Mouse (Mus musculus) gastrocnemius, postnatal 36 days (tissue): ENCODE data around the gene Fgfr2. TPM values are rescaled to one million over a fixed set of nuclear protein-coding genes. Genes with fewer than 3 reads are reported as not detected.

ENCODE experiments used
- DNase-seq, 2 experiments: peaks; one replicate each; pipeline ENCODE4 v3.0.0; 2022
- intact Hi-C: fragments of 180-260 bp; cut with DNase I; formaldehyde crosslinking; loops from one replicate; pipeline ENCODE4 v1.15.1; 2025
- total RNA-seq, 2 experiments: library from RNA; stranded (reverse); gene quantifications; 2 replicates each; pipeline ENCODE4 v1.2.3; 2021

The Fgfr2 gene
- total RNA-seq, 2 experiments from 2014 or later, result 0.28 to 0.49 TPM

- intact Hi-C loops, result no loop called here
- DNase-seq, result no peak
These were observed 424.0 kb downstream of the Fgfr2 start for GRCm38 (mm10) chr7:132699165-132699564.

DNA sequence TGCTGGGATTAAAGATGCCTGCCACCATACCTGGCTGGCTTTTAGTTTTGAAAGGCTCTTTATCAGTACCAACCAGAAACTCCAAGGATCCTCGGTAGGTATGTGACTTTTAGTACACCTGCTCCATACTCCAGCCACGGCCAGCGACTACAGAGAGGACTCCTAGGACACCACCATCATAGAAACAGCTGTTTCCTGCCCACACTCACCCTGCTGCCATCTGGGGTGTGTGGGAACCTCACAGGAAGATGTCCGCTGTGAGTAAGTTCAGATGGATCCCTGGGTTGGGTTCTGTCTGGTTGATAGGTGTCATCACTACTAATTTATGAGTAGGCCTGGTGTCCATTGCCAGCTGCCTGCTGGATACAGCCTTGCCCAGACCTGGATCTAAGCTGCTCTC, 424.4 kb downstream of the Fgfr2 start:
- intact Hi-C loops, result no loop called here
- DNase-seq, result no peak

GRCm38 (mm10) chr7:132697258-132697796, 425.8 kb downstream of the Fgfr2 start:
- intact Hi-C loops, result no loop called here

DNA sequence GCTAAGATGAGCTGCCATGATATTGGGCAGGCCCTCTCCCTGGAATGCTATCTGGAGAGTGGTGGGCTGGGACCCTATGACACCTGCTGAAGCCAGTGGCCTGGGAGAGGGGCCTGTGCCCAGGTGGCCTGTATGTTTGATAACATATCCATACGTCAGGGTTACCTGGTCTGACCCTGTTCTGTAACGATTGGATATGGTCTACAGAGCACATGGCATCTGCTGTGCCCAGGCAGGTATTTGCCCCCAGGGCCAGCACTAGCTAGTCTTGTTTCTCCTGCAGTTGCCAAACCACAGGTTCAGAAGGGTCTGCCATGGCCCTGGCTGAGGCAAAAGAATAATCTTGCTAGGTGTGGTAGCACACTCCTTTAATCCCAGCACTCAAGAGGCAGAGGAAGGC, 429.6 kb downstream of the Fgfr2 start:
- DNase-seq, result no peak
- intact Hi-C loops, result no loop called here

More at GRCm38 (mm10) chr7:132697258-132697796, 425.8 kb downstream of the Fgfr2 start:
- no peak for DNase-seq

DNA sequence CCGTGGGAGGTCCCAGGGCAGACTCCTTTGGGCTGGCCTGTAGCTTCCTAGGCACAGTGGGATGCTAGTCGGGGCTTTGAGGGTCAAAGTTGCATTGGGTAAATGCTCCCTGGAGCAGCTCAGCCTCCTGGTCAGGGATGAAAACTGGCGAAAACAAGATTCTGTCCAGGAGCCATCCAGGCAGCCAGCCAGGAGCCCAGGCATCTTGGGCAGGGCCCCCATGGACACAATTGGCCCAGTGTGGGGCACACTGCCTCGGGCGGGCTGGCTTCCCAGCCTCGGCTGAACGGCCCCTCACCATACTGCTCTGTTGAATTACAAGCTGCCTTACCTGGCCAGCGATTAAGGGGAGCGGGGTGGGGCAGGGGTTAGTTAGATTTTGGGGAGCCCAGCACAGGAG, 430.4 kb downstream of the Fgfr2 start:
- intact Hi-C loops, result no loop called here
- no peak for DNase-seq

- DNase-seq, result no peak
- intact Hi-C loops, result no loop called here
These were observed 432.3 kb downstream of the Fgfr2 start for GRCm38 (mm10) chr7:132690716-132691472.

- intact Hi-C loops, result no loop called here
- no peak for DNase-seq
These were observed 433.4 kb downstream of the Fgfr2 start for GRCm38 (mm10) chr7:132689722-132690121.

- no peak for DNase-seq
- intact Hi-C loops, result no loop called here
These were observed 434.4 kb downstream of the Fgfr2 start for GRCm38 (mm10) chr7:132688721-132689120.

DNA sequence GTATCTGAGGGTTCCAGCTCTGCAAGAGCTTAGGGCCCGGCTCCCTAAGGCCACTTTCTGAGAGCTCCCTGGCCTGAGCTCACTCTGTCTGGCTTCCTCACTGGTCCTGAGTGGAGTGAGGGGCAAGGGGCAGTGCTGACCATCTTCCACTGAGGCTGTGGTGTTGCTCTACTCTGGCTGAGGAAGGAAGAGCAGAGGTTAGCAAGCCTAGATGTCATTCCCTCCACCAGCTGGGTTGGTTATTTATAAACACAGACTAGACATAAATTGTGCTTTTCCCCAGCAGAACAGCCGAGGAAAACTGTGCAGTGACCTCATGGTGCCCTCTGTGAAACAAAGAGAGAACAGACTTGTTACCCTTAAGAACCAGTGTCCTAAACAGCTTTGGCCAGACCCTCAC, 435.3 kb downstream of the Fgfr2 start:
- intact Hi-C loops, result no loop called here
- no peak for DNase-seq

DNA sequence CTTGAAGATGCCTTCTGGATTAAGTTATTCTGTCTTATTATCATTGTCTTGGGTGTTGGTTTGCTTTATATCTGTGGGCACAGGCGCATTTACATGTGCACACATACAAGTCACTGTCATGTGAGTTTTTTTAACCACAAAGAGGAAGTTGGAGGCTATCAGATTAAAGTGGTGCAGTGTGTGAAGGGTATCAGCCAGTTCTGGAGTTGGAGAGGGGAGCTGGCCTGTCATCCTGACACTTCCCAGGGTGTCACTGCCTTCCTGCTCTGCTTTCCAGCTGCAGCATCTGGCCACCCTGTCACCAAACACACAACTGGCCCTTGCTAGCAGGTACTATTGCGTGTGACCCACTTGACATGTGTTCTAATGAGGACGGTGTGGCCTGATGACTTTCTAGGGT, 436.6 kb downstream of the Fgfr2 start:
- DNase-seq, result no peak
- intact Hi-C loops, result no loop called here

- DNase-seq, result no peak
- intact Hi-C loops, result no loop called here
These were observed 439.2 kb downstream of the Fgfr2 start for GRCm38 (mm10) chr7:132683923-132684322.

GRCm38 (mm10) chr7:132682901-132683300, 440.2 kb downstream of the Fgfr2 start:
- DNase-seq, result no peak
- intact Hi-C loops, result no loop called here

DNA sequence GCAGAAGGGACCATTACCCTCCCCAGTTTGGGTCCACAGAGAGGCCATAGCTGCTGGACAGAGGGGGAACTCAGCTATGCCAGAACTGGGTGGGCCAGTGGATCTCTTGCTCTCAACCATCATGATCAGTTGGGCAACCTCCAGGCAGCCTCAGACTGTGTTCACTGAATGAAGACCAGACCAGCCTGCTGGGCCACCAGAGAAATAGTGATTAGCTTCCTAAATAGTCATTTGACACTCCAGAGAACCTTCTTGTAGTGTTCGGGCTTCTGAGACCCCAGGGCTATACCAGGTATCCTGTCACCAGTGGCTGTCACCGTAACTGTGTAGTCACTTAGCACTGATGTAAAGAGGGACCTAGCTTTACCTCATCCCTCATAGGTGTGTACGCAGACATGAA, 440.8 kb downstream of the Fgfr2 start:
- DNase-seq, result no peak
- intact Hi-C loops, result no loop called here

- no peak for DNase-seq
- intact Hi-C loops, result no loop called here
These were observed 441.3 kb downstream of the Fgfr2 start for GRCm38 (mm10) chr7:132681831-132682230.

- intact Hi-C loops, result no loop called here
- no peak for DNase-seq
These were observed 441.9 kb downstream of the Fgfr2 start for GRCm38 (mm10) chr7:132681296-132681695.

DNA sequence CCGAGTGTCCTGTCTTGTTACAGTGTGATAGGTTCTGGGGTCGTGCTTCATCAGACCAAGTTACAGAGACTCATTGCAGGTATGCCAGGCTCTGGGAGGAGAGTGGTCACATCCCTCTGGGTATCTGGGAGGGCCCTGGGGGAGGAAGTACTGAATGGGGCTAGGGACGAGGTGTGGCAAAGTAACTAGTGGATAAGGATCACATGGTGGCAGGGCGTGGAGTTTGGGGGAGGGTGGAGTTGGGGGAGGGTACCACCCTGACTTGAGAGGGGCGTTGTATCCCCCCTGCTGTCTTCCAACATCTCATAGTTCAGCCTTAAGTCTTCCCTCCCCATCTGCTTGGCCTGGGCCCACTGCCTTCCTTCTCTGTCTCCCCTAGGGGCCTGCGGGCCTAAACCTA, 443.6 kb downstream of the Fgfr2 start:
- DNase-seq, result no peak
- intact Hi-C loops, result no loop called here

DNA sequence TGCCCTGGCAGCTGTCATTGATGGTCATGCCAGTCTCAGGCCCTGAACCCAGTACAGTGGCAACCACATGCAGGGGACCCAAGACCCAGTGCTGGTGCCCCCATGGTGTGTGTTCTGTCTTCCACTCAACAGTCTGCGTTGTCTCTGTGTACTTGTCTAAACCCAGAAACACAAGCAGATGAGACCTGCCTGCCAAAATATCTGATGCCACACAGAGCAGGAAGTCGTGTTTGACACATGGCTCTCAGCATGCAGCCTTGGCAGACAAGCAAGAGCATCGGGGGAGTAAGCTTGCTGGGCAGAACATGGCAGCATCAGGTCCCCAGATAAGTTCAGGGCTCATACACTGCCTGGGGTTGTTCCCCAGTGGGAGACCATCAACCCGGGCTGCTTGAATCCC, 444.0 kb downstream of the Fgfr2 start:
- intact Hi-C loops, result no loop called here
- DNase-seq, result no peak

DNA sequence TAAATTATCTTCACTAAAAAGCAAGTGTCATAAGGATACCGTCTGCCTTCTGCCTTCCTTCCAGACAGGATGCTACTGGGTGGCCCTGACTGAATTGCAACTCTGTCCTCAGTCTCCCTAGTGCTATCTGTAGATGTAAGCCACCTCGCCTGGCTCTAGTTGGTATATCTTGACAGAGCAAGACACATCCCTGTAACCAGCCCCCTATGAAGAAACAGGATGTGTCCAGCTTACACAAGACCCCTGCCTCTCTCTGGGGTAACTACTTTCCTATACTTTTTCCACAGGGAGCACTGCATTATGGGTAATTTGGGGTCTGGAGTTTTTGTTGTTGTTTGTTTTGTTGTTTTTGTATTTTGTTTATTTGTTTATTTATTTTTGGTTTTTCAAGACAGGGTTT, 447.2 kb downstream of the Fgfr2 start:
- no peak for DNase-seq
- intact Hi-C loops, result no loop called here

GRCm38 (mm10) chr7:132673931-132674755, 449.0 kb downstream of the Fgfr2 start:
- peak; percentile 76 for DNase-seq
- intact Hi-C loops, result loop anchor here (1.0 to 5.0 kb wide), 3 partner anchors 18 to 138 kb away; partner anchors contain the start of gene Fam53b

- intact Hi-C loops, result loop anchor here (5.0 kb wide), 2 partner anchors 45 to 140 kb away; partner anchors contain the start of gene Fam53b
- DNase-seq, result peak; percentile 66 to 68
These were observed 450.6 kb downstream of the Fgfr2 start for GRCm38 (mm10) chr7:132672481-132672959.

- peak; percentile 73 to 80 for DNase-seq
- intact Hi-C loops, result loop anchor here (5.0 kb wide), 2 partner anchors 46 to 141 kb away; partner anchors contain the start of gene Fam53b
These were observed 452.3 kb downstream of the Fgfr2 start for GRCm38 (mm10) chr7:132670863-132671165.
